Mouse (Mus musculus): Measurements from ENCODE around the gene St8sia2. TPM values are rescaled to one million over a fixed set of nuclear protein-coding genes. Genes with fewer than 3 reads are reported as not detected.

Gene St8sia2
- polyA plus RNA-seq, 1 experiment, result 0.12 TPM

GRCm38 (mm10) chr7:74045166-74045957 is 31.9 kb upstream of the St8sia2 start:
- WGBS, result 86% methylated on average over 8 of the region's 8 CpGs
- Histone ChIP-seq H3K27ac (ENCODE audit: insufficient read depth, low read length) (no peak overlapping the region), H3K4me3 (ENCODE audit: extremely low read depth, insufficient read depth, insufficient read length) (no peak overlapping the region), H3K36me3 (ENCODE audit: control insufficient read depth, insufficient read depth, low read length) (no peaks in the 10 kb centered on the region), H3K27me3 (ENCODE audit: control insufficient read depth, insufficient read depth, low read length) (no peaks in the 10 kb centered on the region), H3K4me1 (ENCODE audit: control insufficient read depth, insufficient read depth, insufficient read length) (no peaks in the 10 kb centered on the region)
- no peak for DNase-seq (ENCODE audit: low read depth in 1 of 2, low spot score in 2 of 2)
- TF ChIP-seq CTCF (IDR thresholded peaks at IDR 0.05; ENCODE audit: extremely low read depth, insufficient read depth, insufficient read length, insufficient replicate concordance), result no peak
- TF ChIP-seq POLR2A (IDR thresholded peaks at IDR 0.05; ENCODE audit: low read depth, low read length), result no peak

GRCm38 (mm10) chr7:74043562-74044138 is 30.2 kb upstream of the St8sia2 start:
- TF ChIP-seq POLR2A (IDR thresholded peaks at IDR 0.05; ENCODE audit: low read depth, low read length) (no peak), CTCF (IDR thresholded peaks at IDR 0.05; ENCODE audit: extremely low read depth, insufficient read depth, insufficient read length, insufficient replicate concordance) (no peak)
- no peak for DNase-seq (ENCODE audit: low read depth in 1 of 2, low spot score in 2 of 2)
- no peaks in the 10 kb centered on the region for H3K4me1 ChIP-seq (ENCODE audit: control insufficient read depth, insufficient read depth, insufficient read length)
- no peak overlapping the region for H3K27ac ChIP-seq (ENCODE audit: insufficient read depth, low read length)
- WGBS, result 70% methylated on average over 13 of the region's 13 CpGs
- H3K4me3 ChIP-seq (ENCODE audit: extremely low read depth, insufficient read depth, insufficient read length), result no peak overlapping the region
- no peaks in the 10 kb centered on the region for H3K27me3 ChIP-seq (ENCODE audit: control insufficient read depth, insufficient read depth, low read length)
- no peaks in the 10 kb centered on the region for H3K36me3 ChIP-seq (ENCODE audit: control insufficient read depth, insufficient read depth, low read length)

GRCm38 (mm10) chr7:74025007-74025406 is 11.5 kb upstream of the St8sia2 start:
- no peaks in the 10 kb centered on the region for H3K4me1 ChIP-seq (ENCODE audit: control insufficient read depth, insufficient read depth, insufficient read length)
- H3K27me3 ChIP-seq (ENCODE audit: control insufficient read depth, insufficient read depth, low read length), result no peaks in the 10 kb centered on the region
- no peak overlapping the region for H3K4me3 ChIP-seq (ENCODE audit: extremely low read depth, insufficient read depth, insufficient read length)
- H3K36me3 ChIP-seq (ENCODE audit: control insufficient read depth, insufficient read depth, low read length), result no peaks in the 10 kb centered on the region
- 23% methylated on average over 5 of the region's 5 CpGs for WGBS
- no peak overlapping the region for H3K27ac ChIP-seq (ENCODE audit: insufficient read depth, low read length)
- no peak for TF ChIP-seq POLR2A (IDR thresholded peaks at IDR 0.05; ENCODE audit: low read depth, low read length)
- TF ChIP-seq CTCF (IDR thresholded peaks at IDR 0.05; ENCODE audit: extremely low read depth, insufficient read depth, insufficient read length, insufficient replicate concordance), result peak; percentile 66; the same call in 1 of the 2 replicates
- DNase-seq (ENCODE audit: low read depth in 1 of 2, low spot score in 2 of 2), result peak in 1 of 2 experiments; percentile 19

- 74% methylated on average over 3 of the region's 3 CpGs for WGBS
- DNase-seq (ENCODE audit: low read depth in 1 of 2, low spot score in 2 of 2), result no peak
- Histone ChIP-seq H3K4me1 (ENCODE audit: control insufficient read depth, insufficient read depth, insufficient read length) (no peaks in the 10 kb centered on the region), H3K27ac (ENCODE audit: insufficient read depth, low read length) (no peak overlapping the region), H3K4me3 (ENCODE audit: extremely low read depth, insufficient read depth, insufficient read length) (no peak overlapping the region), H3K27me3 (ENCODE audit: control insufficient read depth, insufficient read depth, low read length) (no peaks in the 10 kb centered on the region), H3K36me3 (ENCODE audit: control insufficient read depth, insufficient read depth, low read length) (no peaks in the 10 kb centered on the region)
- TF ChIP-seq CTCF (IDR thresholded peaks at IDR 0.05; ENCODE audit: extremely low read depth, insufficient read depth, insufficient read length, insufficient replicate concordance), result no peak
- no peak for TF ChIP-seq POLR2A (IDR thresholded peaks at IDR 0.05; ENCODE audit: low read depth, low read length)
Observed at GRCm38 (mm10) chr7:74024171-74024570, 10.7 kb upstream of the St8sia2 start.

GRCm38 (mm10) chr7:74022571-74022970 is 9.1 kb upstream of the St8sia2 start:
- no peak for DNase-seq (ENCODE audit: low read depth in 1 of 2, low spot score in 2 of 2)
- Histone ChIP-seq H3K27me3 (ENCODE audit: control insufficient read depth, insufficient read depth, low read length) (no peaks in the 10 kb centered on the region), H3K36me3 (ENCODE audit: control insufficient read depth, insufficient read depth, low read length) (no peaks in the 10 kb centered on the region), H3K4me1 (ENCODE audit: control insufficient read depth, insufficient read depth, insufficient read length) (no peaks in the 10 kb centered on the region), H3K27ac (ENCODE audit: insufficient read depth, low read length) (no peak overlapping the region), H3K4me3 (ENCODE audit: extremely low read depth, insufficient read depth, insufficient read length) (no peak overlapping the region)
- TF ChIP-seq POLR2A (IDR thresholded peaks at IDR 0.05; ENCODE audit: low read depth, low read length), result no peak
- no peak for TF ChIP-seq CTCF (IDR thresholded peaks at IDR 0.05; ENCODE audit: extremely low read depth, insufficient read depth, insufficient read length, insufficient replicate concordance)
- 76% methylated on average over 2 of the region's 2 CpGs for WGBS

- Histone ChIP-seq H3K4me3 (ENCODE audit: extremely low read depth, insufficient read depth, insufficient read length) (no peak overlapping the region), H3K36me3 (ENCODE audit: control insufficient read depth, insufficient read depth, low read length) (no peaks in the 10 kb centered on the region), H3K4me1 (ENCODE audit: control insufficient read depth, insufficient read depth, insufficient read length) (no peaks in the 10 kb centered on the region), H3K27me3 (ENCODE audit: control insufficient read depth, insufficient read depth, low read length) (no peaks in the 10 kb centered on the region), H3K27ac (ENCODE audit: insufficient read depth, low read length) (no peak overlapping the region)
- DNase-seq (ENCODE audit: low read depth in 1 of 2, low spot score in 2 of 2), result no peak
- WGBS, result 84% methylated on average over 6 of the region's 6 CpGs
- no peak for TF ChIP-seq CTCF (IDR thresholded peaks at IDR 0.05; ENCODE audit: extremely low read depth, insufficient read depth, insufficient read length, insufficient replicate concordance)
Observed at GRCm38 (mm10) chr7:74021771-74022170, 8.3 kb upstream of the St8sia2 start.

- no peak for DNase-seq (ENCODE audit: low read depth in 1 of 2, low spot score in 2 of 2)
- H3K4me3 ChIP-seq (ENCODE audit: extremely low read depth, insufficient read depth, insufficient read length), result no peak overlapping the region
- H3K36me3 ChIP-seq (ENCODE audit: control insufficient read depth, insufficient read depth, low read length), result no peaks in the 10 kb centered on the region
- TF ChIP-seq CTCF (IDR thresholded peaks at IDR 0.05; ENCODE audit: extremely low read depth, insufficient read depth, insufficient read length, insufficient replicate concordance) (no peak), POLR2A (IDR thresholded peaks at IDR 0.05; ENCODE audit: low read depth, low read length) (no peak)
- no peak overlapping the region for H3K27ac ChIP-seq (ENCODE audit: insufficient read depth, low read length)
- H3K4me1 ChIP-seq (ENCODE audit: control insufficient read depth, insufficient read depth, insufficient read length), result peaks cover 3% of the 10 kb centered on the region; the same call in 1 of the 2 replicates
- WGBS, result 67% methylated on average over 2 of the region's 2 CpGs
- H3K27me3 ChIP-seq (ENCODE audit: control insufficient read depth, insufficient read depth, low read length), result peaks cover 10% of the 10 kb centered on the region
Observed at GRCm38 (mm10) chr7:74016613-74017012, 3.1 kb upstream of the St8sia2 start.

All from spleen, adult 2 months (tissue).